Mouse (Mus musculus) spleen, postnatal 0 days (tissue): ENCODE measurements around the gene Olfr896-ps1. TPM values are rescaled to one million over a fixed set of nuclear protein-coding genes. Genes with fewer than 3 reads are reported as not detected.

Experiments
- polyA plus RNA-seq: library from polyadenylated mRNA; unstranded; fragments of >200 nt; fragmentation: Nextera tagmentation; extraction: Ambion mirVana; gene quantifications from 2 replicates; pipeline ENCODE4 v1.2.1, GENCODE M21; 2015

The Olfr896-ps1 gene
- not detected in 2 replicates for polyA plus RNA-seq

GRCm38 (mm10) chr9:38290807-38291206 is at the start of gene Olfr896-ps1:
Olfr896-ps1 (plus strand) TSS chr9:38291107.

GRCm38 (mm10) chr9:38252474-38252873 is 38.4 kb upstream of the Olfr896-ps1 start, which contains the start of gene Olfr143:
Olfr143 (plus strand) TSS chr9:38252774.

DNA sequence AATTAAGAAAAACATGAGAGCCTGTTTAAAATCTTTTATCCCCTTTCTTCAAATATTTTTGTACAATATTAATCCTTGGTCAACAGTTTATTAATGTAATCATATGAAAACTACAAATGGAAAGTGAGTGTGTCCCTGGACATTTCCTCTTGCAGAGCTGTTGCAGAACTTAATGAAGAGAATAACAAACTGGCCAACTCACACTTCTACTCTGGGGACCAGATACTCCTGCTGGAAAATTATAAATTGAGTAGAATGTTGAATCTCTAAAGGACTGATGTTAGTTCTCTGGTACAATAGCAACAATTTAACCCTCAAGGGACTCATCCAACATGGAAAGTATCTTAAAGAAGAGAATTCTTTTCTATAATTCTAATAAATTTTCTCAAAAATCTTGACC is 23.4 kb upstream of the Olfr896-ps1 start, which contains the start of gene Olfr895:
Gene Olfr895, plus strand, starts transcription at position 301 of the 400 bp plus-strand sequence.

GRCm38 (mm10) chr9:38328760-38329159 is 37.9 kb downstream of the Olfr896-ps1 start, which contains the start of gene Olfr25:
Olfr25 (plus strand) TSS chr9:38329060.

Other genes starting within 250 kb of the Olfr896-ps1 start
- gene Olfr884, start 244.6 kb upstream of the Olfr896-ps1 start, polyA plus RNA-seq = not detected in 2 replicates
- gene Olfr885, start 229.8 kb upstream of the Olfr896-ps1 start, polyA plus RNA-seq = not detected in 2 replicates
- not detected in 2 replicates for gene Olfr887, start 207.0 kb upstream of the Olfr896-ps1 start, polyA plus RNA-seq
- not detected in 2 replicates for gene Olfr888, start 183.0 kb upstream of the Olfr896-ps1 start, polyA plus RNA-seq
- gene Olfr889, start 175.9 kb upstream of the Olfr896-ps1 start, polyA plus RNA-seq = 0.13 and 0.18 TPM in 2 replicates
- gene Olfr890, start 148.6 kb upstream of the Olfr896-ps1 start, polyA plus RNA-seq = not detected in 2 replicates
- gene Olfr891, start 110.3 kb upstream of the Olfr896-ps1 start, polyA plus RNA-seq = not detected in 2 replicates
- gene Olfr893, start 82.7 kb upstream of the Olfr896-ps1 start, polyA plus RNA-seq = not detected in 2 replicates
- gene Olfr894, start 73.1 kb upstream of the Olfr896-ps1 start, polyA plus RNA-seq = not detected in 2 replicates
- not detected in 2 replicates for gene Olfr143, start 38.3 kb upstream of the Olfr896-ps1 start, polyA plus RNA-seq
- gene Olfr895, start 23.3 kb upstream of the Olfr896-ps1 start, polyA plus RNA-seq = not detected in 2 replicates
- gene Olfr25, start 38.0 kb downstream of the Olfr896-ps1 start, polyA plus RNA-seq = not detected in 2 replicates
- not detected in 2 replicates for gene Olfr898, start 57.3 kb downstream of the Olfr896-ps1 start, polyA plus RNA-seq
- gene Olfr250, start 75.8 kb downstream of the Olfr896-ps1 start, polyA plus RNA-seq = not detected in 2 replicates
- gene Olfr251, start 86.0 kb downstream of the Olfr896-ps1 start, polyA plus RNA-seq = not detected in 2 replicates
- gene Olfr147, start 110.6 kb downstream of the Olfr896-ps1 start, polyA plus RNA-seq = not detected in 2 replicates
- gene Olfr901, start 138.3 kb downstream of the Olfr896-ps1 start, polyA plus RNA-seq = not detected in 2 replicates
- not detected in 2 replicates for gene Olfr902, start 156.5 kb downstream of the Olfr896-ps1 start, polyA plus RNA-seq
- gene Olfr904, start 172.0 kb downstream of the Olfr896-ps1 start, polyA plus RNA-seq = not detected in 2 replicates
- not detected in 2 replicates for gene Olfr905, start 180.0 kb downstream of the Olfr896-ps1 start, polyA plus RNA-seq
- not detected in 2 replicates for gene Olfr906, start 196.0 kb downstream of the Olfr896-ps1 start, polyA plus RNA-seq
- gene Olfr907, start 204.7 kb downstream of the Olfr896-ps1 start, polyA plus RNA-seq = not detected in 2 replicates
- not detected in 2 replicates for gene Olfr911-ps1, start 230.5 kb downstream of the Olfr896-ps1 start, polyA plus RNA-seq
- gene Olfr910, start 246.7 kb downstream of the Olfr896-ps1 start, polyA plus RNA-seq = not detected in 2 replicates